Mouse (Mus musculus) liver, adult 2 months (tissue): Measurements from ENCODE around the gene Apba2.

Experiments used
- CTCF ChIP-seq: fragments of 200-500 bp; IDR thresholded peaks from 2 replicates; pipeline ENCODE4 v1.5.1; 2011; ENCODE audit warnings: low read depth, low read length, control low read depth
- POLR2A ChIP-seq: fragments of 200-500 bp; IDR thresholded peaks from 2 replicates; pipeline ENCODE4 v1.6.1; 2011; ENCODE audit warnings: low read length, control low read depth; ENCODE audit not compliant: insufficient read depth; ENCODE audit errors: extremely low read depth

- TF ChIP-seq POLR2A (no peak), CTCF (no peak)
Observed at GRCm38 (mm10) chr7:64456676-64457075, 44.8 kb upstream of the Apba2 start.
